Mouse (Mus musculus) liver, embryonic 16.5 days (tissue): ENCODE measurements around the gene Fam98b. TPM values are rescaled to one million over a fixed set of nuclear protein-coding genes. Genes with fewer than 3 reads are reported as not detected.

Source experiments
- ATAC-seq: fragments of 200-750 bp; cut with Nextera tagmentation; 2 replicates; pipeline ENCODE4 v1.8.0; 2017; ENCODE audit warnings: low read depth, mild to moderate bottlenecking, moderate number of reproducible peaks, moderate library complexity
- H3K27ac ChIP-seq: fragments of 300-500 bp; sonication (generic); 2 replicates; pipeline ENCODE4 v1.5.1; 2014; ENCODE audit warnings: mild to moderate bottlenecking, low read length
- H3K27me3 ChIP-seq: fragments of 300-500 bp; sonication (generic); 2 replicates; pipeline ENCODE4 v1.6.1; 2014; ENCODE audit warnings: low read depth, low read length, mixed read lengths; ENCODE audit not compliant: control insufficient read depth, insufficient read depth
- H3K36me3 ChIP-seq: fragments of 300-500 bp; sonication (generic); 2 replicates; pipeline ENCODE4 v1.6.1; 2014; ENCODE audit warnings: mild to moderate bottlenecking; ENCODE audit not compliant: control insufficient read depth, insufficient read depth
- H3K4me1 ChIP-seq: fragments of 300-500 bp; sonication (generic); 2 replicates; pipeline ENCODE4 v1.6.1; 2014; ENCODE audit warnings: low read depth, low read length, mixed read lengths; ENCODE audit not compliant: control insufficient read depth
- H3K4me2 ChIP-seq: fragments of 300-500 bp; sonication (generic); 2 replicates; pipeline ENCODE4 v1.6.1; 2014; ENCODE audit warnings: low read depth, low read length, mixed read lengths
- H3K4me3 ChIP-seq: fragments of 300-500 bp; sonication (generic); 2 replicates; pipeline ENCODE4 v1.5.1; 2014; ENCODE audit warnings: low read depth, mild to moderate bottlenecking, low read length
- H3K9ac ChIP-seq: fragments of 300-500 bp; sonication (generic); 2 replicates; pipeline ENCODE4 v1.6.1; 2014; ENCODE audit warnings: low read depth, low read length
- H3K9me3 ChIP-seq: fragments of 300-500 bp; sonication (generic); replicated peaks from 2 replicates; pipeline ENCODE4 v1.6.1; 2016; ENCODE audit warnings: low read length; ENCODE audit not compliant: control insufficient read depth
- WGBS: fragments of 180-500 bp; shearing (Covaris S2); extraction: QIAGEN DNeasy Blood & Tissue Kit; methylation state at CpG from one replicate; pipeline ENCODE4 v1.1.7; 2014; ENCODE audit not compliant: insufficient replicate concordance; 5-methylcytosine and 5-hydroxymethylcytosine counted together
- polyA plus RNA-seq: library from polyadenylated mRNA; unstranded; fragments of >200 nt; fragmentation: Nextera tagmentation; extraction: Ambion mirVana; gene quantifications from 2 replicates; pipeline ENCODE4 v1.2.1, GENCODE M21; 2015

Gene Fam98b
- 1.8 and 2.3 TPM in 2 replicates for polyA plus RNA-seq

GRCm38 (mm10) chr2:117249255-117250000, at the start of gene Fam98b:
Gene Fam98b, plus strand, starts transcription at chr2:117249739.
- Histone ChIP-seq H3K4me2 (peak within 1 kb of the TSS; percentile 72), H3K9me3 (no peaks in the 10 kb centered on the region), H3K4me3 (peak within 1 kb of the TSS; percentile 84), H3K27me3 (no peaks in the 10 kb centered on the region), H3K4me1 (no peaks in the 10 kb centered on the region; the same call in 1 of the 2 replicates), H3K9ac (peak within 1 kb of the TSS; percentile 87), H3K27ac (0 out of 2 replicates have a peak within 1 kb of the TSS, but pooled peaks have one; percentile 48), H3K36me3 (no peaks in the 10 kb centered on the region)
- WGBS: under 1% methylated on average over 33 of the region's 33 CpGs
- peak; percentile 85 for ATAC-seq

DNA sequence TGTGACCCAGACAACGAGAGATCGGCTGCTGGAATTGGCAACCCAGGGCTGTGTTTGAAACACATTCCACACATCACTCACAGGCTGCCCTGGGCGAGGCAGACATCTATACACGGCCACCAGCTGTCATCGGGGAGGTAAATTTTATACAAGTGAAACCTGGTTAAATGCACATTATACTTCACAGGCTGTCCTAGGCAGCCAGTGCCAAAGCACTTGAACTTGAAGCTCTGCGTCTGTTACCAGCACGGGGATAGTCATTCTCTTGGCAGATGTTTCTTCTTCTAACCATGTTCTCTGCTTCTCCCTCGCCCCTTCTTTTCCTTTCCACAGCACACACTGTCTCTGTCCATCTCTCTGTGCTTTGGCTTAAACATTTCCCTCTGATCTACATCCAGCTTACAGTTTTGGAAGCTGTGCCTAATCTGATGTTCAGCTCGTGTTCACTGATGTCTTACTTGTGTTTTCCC, 48.6 kb upstream of the Fam98b start:
- no peaks in the 10 kb centered on the region for H3K9me3 ChIP-seq
- no peaks in the 10 kb centered on the region for H3K36me3 ChIP-seq
- H3K9ac ChIP-seq: no peak overlapping the region
- 66% methylated on average over 9 of the region's 9 CpGs for WGBS
- no peak for ATAC-seq
- no peaks in the 10 kb centered on the region for H3K4me1 ChIP-seq
- H3K27me3 ChIP-seq: no peaks in the 10 kb centered on the region
- H3K27ac ChIP-seq: no peak overlapping the region
- no peak overlapping the region for H3K4me3 ChIP-seq
- H3K4me2 ChIP-seq: no peak overlapping the region

DNA sequence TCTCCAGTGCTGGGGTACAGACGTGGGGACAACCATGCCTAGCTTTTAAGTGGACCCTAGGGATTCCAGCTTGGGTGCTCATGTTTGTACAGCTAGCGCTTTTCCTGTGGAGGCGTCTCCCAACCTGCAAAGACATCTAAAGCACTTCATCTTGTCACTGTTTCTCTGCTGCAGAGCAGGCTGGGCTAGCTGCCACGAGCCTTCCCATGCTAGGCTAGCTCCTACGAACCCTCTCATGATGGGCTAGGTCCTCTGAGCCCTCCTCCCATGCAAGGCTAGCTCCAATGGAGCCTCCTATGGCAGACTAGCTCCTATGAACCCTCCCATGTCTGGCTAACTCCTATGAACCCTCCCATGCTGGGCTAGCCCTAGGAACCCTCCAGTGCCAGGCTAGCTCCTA, 46.2 kb upstream of the Fam98b start:
- 47% methylated on average over 5 of the region's 5 CpGs for WGBS
- no peaks in the 10 kb centered on the region for H3K36me3 ChIP-seq

DNA sequence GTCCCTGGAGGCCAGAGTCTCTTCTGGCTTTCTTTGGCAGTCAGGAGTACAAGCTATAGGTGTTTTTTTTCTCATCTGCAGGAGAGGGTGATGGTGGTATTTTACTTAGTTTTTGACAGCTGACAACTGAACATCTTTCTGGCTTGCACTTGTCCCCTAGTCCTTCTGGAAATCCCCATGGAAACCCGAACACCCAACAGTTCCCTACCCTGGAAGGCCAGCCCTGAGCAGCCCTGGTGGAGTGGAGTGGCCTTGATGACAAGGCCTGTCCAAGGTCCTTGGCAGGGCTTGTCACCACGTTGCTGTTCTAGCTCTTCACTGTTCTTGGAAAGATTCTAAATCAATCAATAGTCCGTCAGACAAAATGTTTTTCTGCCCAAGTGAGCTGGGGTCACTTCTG, 45.0 kb upstream of the Fam98b start:
- 40% methylated on average over 3 of the region's 3 CpGs for WGBS
- Histone ChIP-seq H3K9ac (no peak overlapping the region), H3K36me3 (no peaks in the 10 kb centered on the region), H3K4me1 (no peaks in the 10 kb centered on the region), H3K27me3 (no peaks in the 10 kb centered on the region), H3K27ac (no peak overlapping the region), H3K4me2 (no peak overlapping the region), H3K9me3 (no peaks in the 10 kb centered on the region), H3K4me3 (no peak overlapping the region)
- ATAC-seq: no peak

More for the DNA sequence above, 46.2 kb upstream of the Fam98b start:
- no peak overlapping the region for H3K4me2 ChIP-seq
- no peak for ATAC-seq
- no peaks in the 10 kb centered on the region for H3K9me3 ChIP-seq
- H3K4me1 ChIP-seq: no peaks in the 10 kb centered on the region
- no peaks in the 10 kb centered on the region for H3K27me3 ChIP-seq
- no peak overlapping the region for H3K4me3 ChIP-seq
- H3K9ac ChIP-seq: no peak overlapping the region
- no peak overlapping the region for H3K27ac ChIP-seq

- no peaks in the 10 kb centered on the region for H3K9me3 ChIP-seq
- no peak for ATAC-seq
- H3K27me3 ChIP-seq: no peaks in the 10 kb centered on the region
These were observed 44.5 kb upstream of the Fam98b start for GRCm38 (mm10) chr2:117205066-117205465.

GRCm38 (mm10) chr2:117210416-117211085, 39.0 kb upstream of the Fam98b start:
- no peak overlapping the region for H3K9ac ChIP-seq
- H3K27ac ChIP-seq: no peak overlapping the region
- no peaks in the 10 kb centered on the region for H3K9me3 ChIP-seq
- H3K36me3 ChIP-seq: no peaks in the 10 kb centered on the region
- H3K4me1 ChIP-seq: no peaks in the 10 kb centered on the region
- peak; percentile 81 for ATAC-seq
- WGBS: 20% methylated on average over 6 of the region's 6 CpGs
- H3K27me3 ChIP-seq: no peaks in the 10 kb centered on the region
- peak overlapping the region; percentile 31; the same call in 1 of the 2 replicates for H3K4me2 ChIP-seq
- no peak overlapping the region for H3K4me3 ChIP-seq

More at GRCm38 (mm10) chr2:117205066-117205465, 44.5 kb upstream of the Fam98b start:
- Histone ChIP-seq H3K27ac (no peak overlapping the region), H3K4me1 (no peaks in the 10 kb centered on the region), H3K4me2 (no peak overlapping the region), H3K4me3 (no peak overlapping the region), H3K36me3 (no peaks in the 10 kb centered on the region), H3K9ac (no peak overlapping the region)
- whole genome bisulfite sequencing: 77% methylated on average over 6 of the region's 6 CpGs

DNA sequence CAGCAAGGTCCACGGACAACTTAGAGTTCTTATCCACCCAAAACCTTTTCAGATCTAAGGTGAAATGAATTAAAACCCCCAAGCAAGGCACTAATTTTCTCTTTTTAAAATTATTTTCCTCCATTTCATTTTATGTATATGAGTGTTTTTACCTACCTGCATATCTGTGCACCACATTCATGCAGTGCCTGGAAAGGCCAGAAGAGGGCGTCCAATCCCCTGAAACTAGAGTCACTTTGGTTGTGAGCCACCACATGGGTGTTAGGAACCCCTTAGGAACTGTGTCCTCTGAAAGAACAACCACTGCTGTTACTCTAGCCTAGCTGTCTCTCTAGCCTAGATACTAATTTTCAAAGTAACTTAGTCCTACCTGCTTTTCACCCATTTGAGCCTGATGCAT, 33.4 kb upstream of the Fam98b start:
- ATAC-seq: no peak
- Histone ChIP-seq H3K27me3 (no peaks in the 10 kb centered on the region), H3K9me3 (no peaks in the 10 kb centered on the region), H3K4me1 (no peaks in the 10 kb centered on the region), H3K27ac (no peak overlapping the region), H3K4me2 (no peak overlapping the region), H3K9ac (no peak overlapping the region), H3K4me3 (no peak overlapping the region), H3K36me3 (no peaks in the 10 kb centered on the region)
- WGBS: 35% methylated on average over 2 of the region's 2 CpGs

GRCm38 (mm10) chr2:117217695-117218216, 31.8 kb upstream of the Fam98b start:
- H3K9ac ChIP-seq: no peak overlapping the region
- H3K9me3 ChIP-seq: no peaks in the 10 kb centered on the region
- H3K27ac ChIP-seq: no peak overlapping the region
- H3K36me3 ChIP-seq: no peaks in the 10 kb centered on the region
- H3K27me3 ChIP-seq: no peaks in the 10 kb centered on the region
- 33% methylated on average over 15 of the region's 15 CpGs for WGBS
- H3K4me2 ChIP-seq: no peak overlapping the region
- no peak overlapping the region for H3K4me3 ChIP-seq
- ATAC-seq: no peak
- H3K4me1 ChIP-seq: no peaks in the 10 kb centered on the region

- H3K27ac ChIP-seq: no peak overlapping the region
- 61% methylated on average over 4 of the region's 4 CpGs for WGBS
These were observed 30.0 kb upstream of the Fam98b start for GRCm38 (mm10) chr2:117219536-117219935.

More at GRCm38 (mm10) chr2:117219536-117219935, 30.0 kb upstream of the Fam98b start:
- Histone ChIP-seq H3K4me1 (no peaks in the 10 kb centered on the region), H3K9ac (no peak overlapping the region), H3K4me2 (no peak overlapping the region), H3K4me3 (no peak overlapping the region), H3K27me3 (no peaks in the 10 kb centered on the region), H3K9me3 (no peaks in the 10 kb centered on the region), H3K36me3 (no peaks in the 10 kb centered on the region)
- ATAC-seq: no peak
